Mouse (Mus musculus) liver, adult (tissue): ENCODE measurements around the gene Slc4a4.

Experiments used
- GATA4 ChIP-seq: IDR thresholded peaks from 2 replicates; pipeline ENCODE4 v1.6.1; 2014; ENCODE audit warnings: mild to moderate bottlenecking, low read length; ENCODE audit not compliant: insufficient replicate concordance

The Slc4a4 gene

DNA sequence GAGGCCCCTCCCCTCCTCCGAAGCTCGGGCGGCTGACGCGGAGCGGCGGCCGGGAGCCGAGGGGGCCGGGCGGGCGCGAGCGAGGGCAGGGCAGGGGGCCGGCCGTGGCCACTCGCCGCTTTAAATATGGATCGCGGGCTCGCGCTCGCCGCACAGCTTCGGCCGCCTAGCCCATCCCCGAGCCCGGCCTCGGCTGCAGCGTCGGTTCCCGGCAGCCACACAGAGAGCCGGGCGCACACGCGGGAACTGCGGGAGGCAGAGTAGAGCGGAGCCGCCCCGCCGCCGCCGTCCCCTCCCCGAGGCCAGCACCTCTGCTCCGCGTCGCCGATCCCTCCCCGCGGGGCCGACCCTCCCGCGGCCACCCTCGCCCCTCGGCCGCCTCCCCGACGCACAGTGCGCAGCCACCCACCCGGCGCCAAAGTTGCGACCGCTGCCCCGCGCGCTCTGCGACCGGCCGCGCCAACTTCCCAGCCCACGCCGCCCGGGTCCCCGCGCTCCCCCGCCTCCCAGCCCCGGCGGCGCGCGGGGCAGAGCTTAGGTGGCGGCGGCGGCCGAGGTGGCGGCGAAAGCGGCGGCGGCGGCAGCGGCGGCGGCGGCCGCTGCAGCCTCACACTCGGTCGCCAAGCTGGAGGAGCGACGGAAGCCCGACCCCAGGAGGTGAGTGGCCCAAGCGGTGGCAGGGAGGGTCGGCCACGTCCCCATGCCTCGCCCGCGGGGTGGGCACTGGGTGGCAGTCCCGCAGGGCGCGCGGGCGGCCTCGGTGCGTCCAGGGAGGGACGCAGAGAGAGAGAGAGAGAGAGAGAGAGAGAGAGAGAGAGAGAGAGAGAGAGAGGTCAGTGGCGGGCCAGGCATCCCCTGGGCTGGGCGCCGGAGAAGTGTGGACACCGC lies at the start of gene Slc4a4:
Gene Slc4a4 (plus strand): TSS at position 151 of the 888 bp plus-strand sequence.
- TF ChIP-seq GATA4: no peak

DNA sequence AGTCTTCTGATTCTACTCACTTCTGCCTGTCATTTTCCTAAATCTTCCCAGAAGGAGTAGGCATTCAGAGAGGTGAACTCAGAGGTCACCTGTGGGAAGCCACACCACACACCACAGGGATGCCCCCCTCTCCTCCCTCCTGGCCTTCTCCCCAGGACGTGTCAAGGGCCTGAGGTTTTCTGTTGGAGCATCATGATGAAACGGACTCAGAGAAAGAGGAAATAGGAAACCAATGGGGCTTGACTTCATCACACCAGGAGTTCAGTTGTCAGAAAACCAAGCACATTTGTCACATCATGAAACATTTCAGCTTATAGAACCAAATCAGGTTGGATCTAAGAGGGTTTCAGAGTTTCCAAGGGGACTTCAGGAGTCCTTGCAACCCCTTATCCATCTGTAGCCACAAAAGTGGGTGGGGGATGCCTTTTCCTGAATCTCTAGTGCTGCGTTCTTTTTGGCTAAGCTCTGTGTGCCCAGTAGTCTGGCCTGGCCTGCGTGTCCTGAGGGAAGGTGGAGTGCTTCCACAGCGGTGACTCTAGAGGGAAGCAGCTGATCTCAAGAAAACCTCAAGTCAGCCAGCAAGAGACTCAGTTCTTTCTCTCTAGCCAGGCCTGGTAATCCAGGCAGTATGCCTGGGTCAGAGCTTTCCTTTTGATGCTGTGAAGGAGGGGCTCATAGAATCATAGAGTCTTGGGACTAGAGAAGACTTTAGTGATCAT lies 46.4 kb upstream of the Slc4a4 start:
- no peak for TF ChIP-seq GATA4

- no peak for TF ChIP-seq GATA4
These were observed 29.3 kb upstream of the Slc4a4 start for GRCm38 (mm10) chr5:88857311-88857710.

DNA sequence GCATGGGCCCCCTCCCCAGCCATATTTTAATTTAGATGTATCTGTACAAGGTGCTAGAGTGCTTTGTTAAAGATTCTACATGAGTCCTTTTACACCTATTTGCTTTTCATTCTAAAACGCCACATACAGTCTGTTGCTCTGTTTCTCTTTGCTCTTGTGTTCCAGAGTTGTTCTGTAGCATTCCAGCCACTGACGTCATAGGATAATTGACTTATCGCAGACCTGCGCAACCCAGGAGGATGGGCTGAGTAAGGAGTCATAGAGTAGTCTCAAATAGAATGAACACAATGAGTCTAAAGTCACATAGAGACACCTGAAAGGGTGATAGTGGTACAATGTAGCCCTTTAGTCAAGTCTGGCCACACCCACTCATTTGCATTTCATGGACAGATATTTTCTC lies 28.8 kb upstream of the Slc4a4 start:
- no peak for TF ChIP-seq GATA4

- TF ChIP-seq GATA4: no peak
These were observed 28.4 kb upstream of the Slc4a4 start for GRCm38 (mm10) chr5:88858226-88858625.

DNA sequence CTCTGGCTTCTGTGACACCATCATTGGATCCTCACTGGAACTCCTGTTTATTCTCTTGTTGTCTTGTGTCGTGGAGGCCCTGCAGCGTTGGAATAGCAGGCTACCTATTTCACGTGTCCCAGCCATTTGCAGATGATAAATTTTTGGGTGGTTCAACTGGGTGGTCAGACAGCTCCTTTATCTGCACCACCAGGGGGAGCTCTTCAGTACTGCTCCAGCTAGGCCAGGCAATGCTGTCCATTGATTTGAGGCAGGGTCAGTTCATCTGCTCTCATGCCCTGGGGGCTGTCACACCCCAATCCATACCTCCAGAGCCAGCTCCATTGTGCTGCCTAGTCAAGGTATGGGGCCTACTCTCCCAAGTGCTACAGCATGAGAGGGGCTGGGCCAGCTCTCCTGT lies 24.5 kb upstream of the Slc4a4 start:
- TF ChIP-seq GATA4: no peak

- no peak for TF ChIP-seq GATA4
These were observed 23.8 kb upstream of the Slc4a4 start for GRCm38 (mm10) chr5:88862794-88863193.

GRCm38 (mm10) chr5:88884101-88884500 lies 2.5 kb upstream of the Slc4a4 start:
- no peak for TF ChIP-seq GATA4

DNA sequence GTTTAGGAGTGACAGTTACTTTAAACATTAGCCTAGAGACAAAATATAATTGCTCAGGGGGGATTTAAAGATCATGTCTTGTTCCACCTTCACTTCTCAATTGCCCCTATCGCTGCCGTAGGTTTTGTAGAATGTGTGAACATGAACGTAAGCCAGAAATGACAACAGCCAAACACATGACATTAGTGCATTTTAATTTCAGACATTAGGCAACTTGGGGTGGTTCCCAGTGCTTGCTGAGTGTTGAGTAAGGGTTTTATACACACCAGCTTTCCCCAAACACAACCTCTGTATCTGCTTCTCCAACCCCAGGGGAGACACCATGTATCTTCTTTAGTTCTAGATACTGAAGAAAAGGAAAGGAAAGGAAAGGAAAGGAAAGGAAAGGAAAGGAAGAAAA lies 1.1 kb upstream of the Slc4a4 start:
- no peak for TF ChIP-seq GATA4

DNA sequence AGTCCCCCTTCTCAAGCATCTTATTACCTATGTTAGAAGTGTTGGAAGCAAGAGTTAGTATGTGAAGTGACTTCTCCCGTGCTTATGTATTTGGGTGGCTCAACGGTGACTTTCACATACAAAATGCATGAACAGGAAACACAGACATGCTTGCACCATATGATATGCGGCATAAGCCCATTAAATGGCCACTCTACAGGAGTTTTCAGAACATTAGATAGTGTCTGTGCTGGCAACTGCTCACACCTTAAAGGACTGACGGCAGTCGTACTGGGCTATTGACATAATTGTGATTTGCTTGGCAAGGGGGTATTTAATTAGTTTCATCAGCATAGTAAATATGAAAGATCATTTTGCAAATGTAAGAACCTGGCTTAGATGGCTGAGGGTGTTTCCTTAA lies 674 bp upstream of the Slc4a4 start:
- no peak for TF ChIP-seq GATA4

DNA sequence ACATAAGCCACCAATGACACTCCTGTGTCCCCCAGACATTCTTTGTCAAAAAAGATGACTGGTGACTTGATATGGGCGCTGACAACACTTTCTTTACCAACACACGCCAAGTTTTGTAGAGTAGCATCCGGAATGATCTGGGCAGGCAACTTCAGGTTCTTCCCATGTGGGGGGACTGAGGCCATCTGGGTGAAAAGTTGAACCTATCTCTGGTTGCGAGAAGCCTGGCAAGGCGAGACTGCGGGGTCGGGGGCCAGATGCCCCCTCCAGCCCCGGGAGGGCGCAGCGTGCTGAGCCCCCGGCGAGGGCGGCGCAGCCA lies 310 bp upstream of the Slc4a4 start:
- no peak for TF ChIP-seq GATA4

- no peak for TF ChIP-seq GATA4
These were observed 1.2 kb downstream of the Slc4a4 start for GRCm38 (mm10) chr5:88887556-88888412.

GRCm38 (mm10) chr5:88888413-88888700 lies 1.7 kb downstream of the Slc4a4 start:
- TF ChIP-seq GATA4: no peak

DNA sequence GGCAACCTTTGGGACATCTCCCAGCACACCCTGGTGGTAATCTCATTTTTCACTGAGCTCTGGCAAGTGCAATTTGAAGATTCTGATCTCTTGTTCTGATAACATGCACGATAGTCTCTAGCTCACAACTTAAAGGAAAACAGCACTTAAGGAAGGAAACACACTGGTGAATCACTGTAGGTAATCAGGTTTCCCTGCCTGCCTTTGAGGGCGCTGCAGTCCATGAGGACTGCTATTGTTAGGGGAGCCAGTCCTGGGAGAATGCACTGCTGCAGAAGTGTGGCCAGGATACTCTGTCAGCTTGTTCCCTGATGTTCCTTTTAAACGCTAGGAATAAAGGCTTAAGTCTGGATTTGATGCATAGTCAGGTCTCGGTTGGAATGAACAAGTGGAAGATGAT lies 2.7 kb downstream of the Slc4a4 start:
- no peak for TF ChIP-seq GATA4

- no peak for TF ChIP-seq GATA4
These were observed 3.5 kb downstream of the Slc4a4 start for GRCm38 (mm10) chr5:88890146-88890545.

DNA sequence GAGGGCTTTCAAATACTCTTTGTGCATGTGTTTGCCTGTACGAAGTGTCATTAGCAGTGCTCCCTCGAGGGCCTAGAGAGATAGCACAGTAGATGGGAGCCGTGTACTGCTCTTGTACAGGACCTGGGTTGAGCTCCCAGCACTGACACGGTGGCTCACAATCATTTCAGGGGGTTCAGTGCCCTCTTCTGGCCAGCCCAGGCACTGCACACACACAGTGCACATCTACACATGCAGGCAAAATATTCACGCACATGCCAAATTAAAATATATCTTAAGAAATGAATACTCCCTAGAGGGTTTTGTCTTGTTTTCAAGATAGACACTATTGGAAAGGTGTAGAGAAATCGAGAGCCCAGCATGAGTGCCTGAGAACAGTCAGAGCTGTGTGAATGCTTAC lies 10.0 kb downstream of the Slc4a4 start:
- no peak for TF ChIP-seq GATA4

DNA sequence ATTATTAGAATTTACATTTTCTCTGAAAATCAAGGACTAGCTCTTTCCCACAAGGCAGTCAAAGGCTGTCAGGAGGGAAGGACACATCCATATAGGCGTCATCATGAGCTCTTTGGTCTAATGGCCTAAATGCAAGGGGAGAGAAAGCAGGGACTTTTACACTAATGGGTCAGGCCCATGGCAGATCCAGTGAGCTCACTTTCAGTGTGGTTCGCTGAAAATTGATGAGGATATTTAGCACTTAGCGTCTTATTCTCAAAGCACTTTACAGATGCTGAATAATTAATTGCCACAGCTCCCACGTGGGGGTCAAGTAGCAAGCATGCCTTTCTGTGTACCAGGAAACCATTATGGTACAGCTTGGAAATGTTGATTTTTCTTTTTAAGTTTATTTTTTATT lies 16.5 kb downstream of the Slc4a4 start:
- no peak for TF ChIP-seq GATA4

DNA sequence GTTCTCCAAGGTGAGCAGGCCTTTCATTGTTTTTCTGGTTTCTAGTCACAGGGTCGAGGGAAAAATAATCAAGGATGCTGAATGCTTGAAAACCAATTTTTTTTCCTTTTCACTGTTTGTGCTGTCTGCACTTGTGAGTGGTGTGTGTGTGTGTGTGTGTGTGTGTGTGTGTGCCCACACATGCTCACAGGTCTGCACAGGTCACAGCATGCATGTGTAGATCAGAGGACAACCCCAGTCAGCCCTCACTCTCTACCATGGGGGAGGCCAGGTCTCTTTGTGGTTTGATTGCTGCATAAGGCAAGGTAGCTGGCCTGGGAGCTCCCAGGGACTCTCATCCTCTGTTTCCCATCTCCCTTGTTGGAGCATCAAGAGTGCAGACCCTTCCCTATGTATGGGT lies 16.9 kb downstream of the Slc4a4 start:
- TF ChIP-seq GATA4: no peak
